Mouse (Mus musculus) neutrophil, adult 65 days (primary cell): Measurements from ENCODE around the gene Adgrf2. TPM values are rescaled to one million over a fixed set of nuclear protein-coding genes. Genes with fewer than 3 reads are reported as not detected.

Source experiments
- total RNA-seq: library from RNA; stranded (reverse); gene quantifications from 2 replicates; pipeline ENCODE4 v1.2.4, GENCODE M21; 2023

Adgrf2 gene
- not detected in 2 replicates for total RNA-seq

DNA sequence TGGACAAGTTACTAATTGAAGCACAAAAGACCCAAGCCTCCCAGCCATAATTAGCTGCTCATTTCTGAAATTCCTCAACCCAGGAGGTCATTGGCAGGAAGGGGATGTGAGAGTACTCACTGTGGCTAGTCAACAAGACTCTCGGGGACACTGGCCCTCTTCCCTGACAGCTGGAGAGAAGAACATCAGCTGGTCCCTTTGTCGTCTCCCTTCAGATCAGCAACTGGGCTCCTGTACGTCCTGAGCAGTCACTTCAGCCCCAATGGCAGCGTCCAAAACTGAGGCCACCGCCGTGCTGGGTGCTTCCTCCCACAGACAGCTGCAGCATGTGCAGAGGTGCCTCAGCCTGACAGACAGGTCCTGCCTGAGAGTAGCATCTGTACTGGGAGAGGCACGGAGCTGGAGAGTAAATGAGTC, at the start of gene Adgrf2:
TSS of gene Adgrf2 (minus strand) at position 379 of the 417 bp plus-strand sequence.

DNA sequence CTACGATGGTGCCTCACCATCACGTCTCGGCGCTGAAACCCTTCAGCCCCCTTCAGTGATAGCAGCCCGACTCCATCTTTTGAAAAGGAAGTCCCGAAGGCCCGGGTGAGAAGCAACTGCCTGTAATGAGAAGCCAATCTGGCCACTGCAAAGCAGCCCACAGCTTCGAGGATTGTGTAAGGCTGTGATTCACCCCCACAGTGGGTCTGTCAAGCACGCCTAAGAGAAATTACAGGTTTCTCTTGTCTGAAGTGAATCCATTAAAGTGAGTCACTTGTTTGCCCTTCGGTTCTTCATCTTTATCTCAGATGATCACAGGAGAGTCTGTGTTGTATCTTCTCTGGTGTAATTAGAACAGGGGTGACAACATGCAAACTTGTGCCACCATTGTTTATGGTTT, 49.8 kb downstream of the Adgrf2 start, which contains the start of gene Adgrf4:
TSS of gene Adgrf4 (minus strand) at position 149 of the 400 bp plus-strand sequence.

Other genes starting within 250 kb of the Adgrf2 start
- gene Opn5, start 130.8 kb downstream of the Adgrf2 start, total RNA-seq, result not detected in 2 replicates
- gene Adgrf4, start 49.9 kb downstream of the Adgrf2 start, total RNA-seq, result not detected in 2 replicates
- 9.9 and 14.0 TPM in 2 replicates for gene Cd2ap, start 134.5 kb upstream of the Adgrf2 start, total RNA-seq